Mouse (Mus musculus): ENCODE measurements around the gene Plcb4. TPM values are rescaled to one million over a fixed set of nuclear protein-coding genes. Genes with fewer than 3 reads are reported as not detected.
A peak's percentile ranks its signal among the peaks of the same experiment; 100 is the strongest.
"Not testable (repeated sequence)": the region's sequence is repeated elsewhere in the genome, so short reads cannot be mapped to it uniquely, and the experiment has no call there.

Plcb4 gene
- polyA plus RNA-seq, 1 experiment from 2014 or later = 36.3 TPM

GRCm38 (mm10) chr2:135737506-135737905, 78.7 kb downstream of the Plcb4 start:
- Histone ChIP-seq H3K36me3 (ENCODE audit: control insufficient read depth, insufficient read depth, low read length) (no peaks in the 10 kb centered on the region), H3K4me2 (ENCODE audit: low read length) (no peak overlapping the region), H3K27me3 (replicated peaks; ENCODE audit: control insufficient read depth, insufficient read depth, low read length) (no peaks in the 10 kb centered on the region), H3K4me3 (ENCODE audit: low read length) (no peak overlapping the region), H3K9ac (ENCODE audit: low read depth, low read length) (no peak overlapping the region), H3K4me1 (ENCODE audit: control insufficient read depth, insufficient read depth, low read depth, low read length) (peaks cover 4% of the 10 kb centered on the region; the same call in 1 of the 2 replicates), H3K27ac (ENCODE audit: low read depth, low read length) (no peak overlapping the region), H3K9me3 (ENCODE audit: control insufficient read depth, low read length) (no peaks in the 10 kb centered on the region)
- ATAC-seq = no peak
- WGBS = 80% methylated on average over 9 of the region's 9 CpGs

- H3K9ac ChIP-seq (ENCODE audit: low read depth, low read length); H3K36me3 ChIP-seq (ENCODE audit: control insufficient read depth, insufficient read depth, low read length); H3K4me1 ChIP-seq (ENCODE audit: control insufficient read depth, insufficient read depth, low read depth, low read length); H3K27me3 ChIP-seq (replicated peaks; ENCODE audit: control insufficient read depth, insufficient read depth, low read length); H3K9me3 ChIP-seq (ENCODE audit: control insufficient read depth, low read length); ATAC-seq; H3K4me3 ChIP-seq (ENCODE audit: low read length); H3K27ac ChIP-seq (ENCODE audit: low read depth, low read length); H3K4me2 ChIP-seq (ENCODE audit: low read length): not testable (repeated sequence)
- WGBS = 77% methylated on average over 7 of the region's 7 CpGs
Observed at GRCm38 (mm10) chr2:135738022-135738780, 79.4 kb downstream of the Plcb4 start.

- Histone ChIP-seq H3K27me3 (replicated peaks; ENCODE audit: control insufficient read depth, insufficient read depth, low read length) (no peaks in the 10 kb centered on the region), H3K27ac (ENCODE audit: low read depth, low read length) (no peak overlapping the region), H3K4me3 (ENCODE audit: low read length) (no peak overlapping the region), H3K9ac (ENCODE audit: low read depth, low read length) (no peak overlapping the region), H3K36me3 (ENCODE audit: control insufficient read depth, insufficient read depth, low read length) (no peaks in the 10 kb centered on the region), H3K9me3 (ENCODE audit: control insufficient read depth, low read length) (no peaks in the 10 kb centered on the region), H3K4me1 (ENCODE audit: control insufficient read depth, insufficient read depth, low read depth, low read length) (peaks cover 3% of the 10 kb centered on the region), H3K4me2 (ENCODE audit: low read length) (no peak overlapping the region)
- 81% methylated on average over 1 of the region's 1 CpGs for WGBS
- ATAC-seq = no peak
Observed at GRCm38 (mm10) chr2:135738950-135739349, 80.1 kb downstream of the Plcb4 start.

GRCm38 (mm10) chr2:135742954-135743700, 84.3 kb downstream of the Plcb4 start:
- H3K9ac ChIP-seq (ENCODE audit: low read depth, low read length) = no peak overlapping the region
- H3K27ac ChIP-seq (ENCODE audit: low read depth, low read length) = peak overlapping the region; percentile 55
- no peak overlapping the region for H3K4me2 ChIP-seq (ENCODE audit: low read length)
- no peaks in the 10 kb centered on the region for H3K27me3 ChIP-seq (replicated peaks; ENCODE audit: control insufficient read depth, insufficient read depth, low read length)
- H3K4me3 ChIP-seq (ENCODE audit: low read length) = no peak overlapping the region
- peak; percentile 79 for ATAC-seq
- no peaks in the 10 kb centered on the region; the same call in none of the 2 replicates for H3K4me1 ChIP-seq (ENCODE audit: control insufficient read depth, insufficient read depth, low read depth, low read length)
- H3K36me3 ChIP-seq (ENCODE audit: control insufficient read depth, insufficient read depth, low read length) = no peaks in the 10 kb centered on the region
- 32% methylated on average over 10 of the region's 10 CpGs for WGBS
- H3K9me3 ChIP-seq (ENCODE audit: control insufficient read depth, low read length) = no peaks in the 10 kb centered on the region

GRCm38 (mm10) chr2:135744711-135745110, 85.9 kb downstream of the Plcb4 start:
- Histone ChIP-seq H3K4me1 (ENCODE audit: control insufficient read depth, insufficient read depth, low read depth, low read length) (no peaks in the 10 kb centered on the region; the same call in none of the 2 replicates), H3K9ac (ENCODE audit: low read depth, low read length) (no peak overlapping the region), H3K4me2 (ENCODE audit: low read length) (0 out of 2 replicates have a peak overlapping the region, but pooled peaks have one; percentile 2), H3K27me3 (replicated peaks; ENCODE audit: control insufficient read depth, insufficient read depth, low read length) (no peaks in the 10 kb centered on the region), H3K36me3 (ENCODE audit: control insufficient read depth, insufficient read depth, low read length) (no peaks in the 10 kb centered on the region), H3K27ac (ENCODE audit: low read depth, low read length) (no peak overlapping the region), H3K4me3 (ENCODE audit: low read length) (no peak overlapping the region), H3K9me3 (ENCODE audit: control insufficient read depth, low read length) (no peaks in the 10 kb centered on the region)
- 56% methylated on average over 8 of the region's 8 CpGs for WGBS
- no peak for ATAC-seq

GRCm38 (mm10) chr2:135745126-135745525, 86.3 kb downstream of the Plcb4 start:
- Histone ChIP-seq H3K9ac (ENCODE audit: low read depth, low read length) (no peak overlapping the region), H3K9me3 (ENCODE audit: control insufficient read depth, low read length) (no peaks in the 10 kb centered on the region)
- WGBS = 51% methylated on average over 7 of the region's 7 CpGs

GRCm38 (mm10) chr2:135748441-135748840, 89.6 kb downstream of the Plcb4 start:
- Histone ChIP-seq H3K27me3 (replicated peaks; ENCODE audit: control insufficient read depth, insufficient read depth, low read length) (no peaks in the 10 kb centered on the region), H3K9ac (ENCODE audit: low read depth, low read length) (no peak overlapping the region), H3K27ac (ENCODE audit: low read depth, low read length) (no peak overlapping the region), H3K4me1 (ENCODE audit: control insufficient read depth, insufficient read depth, low read depth, low read length) (no peaks in the 10 kb centered on the region; the same call in 1 of the 2 replicates), H3K4me3 (ENCODE audit: low read length) (no peak overlapping the region), H3K9me3 (ENCODE audit: control insufficient read depth, low read length) (no peaks in the 10 kb centered on the region), H3K4me2 (ENCODE audit: low read length) (no peak overlapping the region), H3K36me3 (ENCODE audit: control insufficient read depth, insufficient read depth, low read length) (no peaks in the 10 kb centered on the region)
- 87% methylated on average over 5 of the region's 5 CpGs for WGBS
- ATAC-seq = no peak

More at GRCm38 (mm10) chr2:135745126-135745525, 86.3 kb downstream of the Plcb4 start:
- Histone ChIP-seq H3K36me3 (ENCODE audit: control insufficient read depth, insufficient read depth, low read length) (no peaks in the 10 kb centered on the region), H3K4me3 (ENCODE audit: low read length) (no peak overlapping the region), H3K4me1 (ENCODE audit: control insufficient read depth, insufficient read depth, low read depth, low read length) (no peaks in the 10 kb centered on the region; the same call in none of the 2 replicates), H3K4me2 (ENCODE audit: low read length) (0 out of 2 replicates have a peak overlapping the region, but pooled peaks have one; percentile 2), H3K27ac (ENCODE audit: low read depth, low read length) (no peak overlapping the region), H3K27me3 (replicated peaks; ENCODE audit: control insufficient read depth, insufficient read depth, low read length) (no peaks in the 10 kb centered on the region)
- ATAC-seq = no peak

GRCm38 (mm10) chr2:135749606-135750005, 90.8 kb downstream of the Plcb4 start:
- no peak for ATAC-seq
- Histone ChIP-seq H3K27ac (ENCODE audit: low read depth, low read length) (no peak overlapping the region), H3K4me2 (ENCODE audit: low read length) (no peak overlapping the region), H3K27me3 (replicated peaks; ENCODE audit: control insufficient read depth, insufficient read depth, low read length) (no peaks in the 10 kb centered on the region), H3K36me3 (ENCODE audit: control insufficient read depth, insufficient read depth, low read length) (no peaks in the 10 kb centered on the region), H3K4me3 (ENCODE audit: low read length) (no peak overlapping the region), H3K4me1 (ENCODE audit: control insufficient read depth, insufficient read depth, low read depth, low read length) (no peaks in the 10 kb centered on the region), H3K9me3 (ENCODE audit: control insufficient read depth, low read length) (no peaks in the 10 kb centered on the region), H3K9ac (ENCODE audit: low read depth, low read length) (no peak overlapping the region)
- WGBS = 62% methylated on average over 15 of the region's 15 CpGs

GRCm38 (mm10) chr2:135750748-135751147, 91.9 kb downstream of the Plcb4 start:
- Histone ChIP-seq H3K4me1 (ENCODE audit: control insufficient read depth, insufficient read depth, low read depth, low read length) (no peaks in the 10 kb centered on the region), H3K4me2 (ENCODE audit: low read length) (no peak overlapping the region), H3K36me3 (ENCODE audit: control insufficient read depth, insufficient read depth, low read length) (no peaks in the 10 kb centered on the region), H3K9ac (ENCODE audit: low read depth, low read length) (no peak overlapping the region), H3K27me3 (replicated peaks; ENCODE audit: control insufficient read depth, insufficient read depth, low read length) (no peaks in the 10 kb centered on the region), H3K9me3 (ENCODE audit: control insufficient read depth, low read length) (no peaks in the 10 kb centered on the region), H3K27ac (ENCODE audit: low read depth, low read length) (no peak overlapping the region), H3K4me3 (ENCODE audit: low read length) (no peak overlapping the region)
- WGBS = 76% methylated on average over 5 of the region's 5 CpGs
- ATAC-seq = no peak

All from hindbrain, embryonic 16.5 days (tissue).